Mouse (Mus musculus): ENCODE results near the gene Med27.

DNA sequence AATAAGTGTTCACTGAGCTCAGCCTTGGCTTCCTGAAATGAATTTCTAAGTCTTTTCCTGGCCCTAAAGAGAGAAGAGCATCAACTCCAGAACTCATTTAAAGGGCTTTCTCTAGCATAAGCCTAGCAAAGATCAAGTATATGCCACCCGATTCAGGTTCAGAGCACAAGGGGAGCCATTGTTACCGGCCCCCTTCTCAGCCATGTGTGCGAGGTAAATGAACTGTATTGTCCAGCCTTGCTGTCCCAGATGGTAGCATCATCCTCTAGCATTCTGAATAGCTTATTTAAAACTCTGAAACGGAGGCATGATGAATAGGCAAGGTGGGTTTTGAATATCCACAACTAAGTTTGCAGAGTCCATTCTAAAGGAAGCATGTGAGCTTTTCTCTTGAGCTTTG is 159.8 kb downstream of the Med27 start:
- no peak for TF ChIP-seq EP300 (IDR thresholded peaks at IDR 0.05; ENCODE audit: low read depth)
- no peak for TF ChIP-seq CTCF (IDR thresholded peaks at IDR 0.05; ENCODE audit: low read depth)
